Mouse (Mus musculus): ENCODE measurements at regions not wholly inside any gene's neighbourhood (a gene's known extent, or its start where the extent isn't known, plus 50 kb on each side); places are given as distances from the start of the nearest gene placed in this dataset.
A peak's percentile ranks its signal among the peaks of the same experiment; 100 is the strongest.

- DNase-seq (ENCODE audit: low spot score in 2 of 2), result no peak
Observed at GRCm38 (mm10) chr1:154116188-154116710, 84.7 kb upstream of the Zfp648 start.

GRCm38 (mm10) chr1:154117346-154117687 is 83.7 kb upstream of the Zfp648 start:
- peak; percentile 43 to 53 for DNase-seq (ENCODE audit: low spot score in 2 of 2)

- peak; percentile 58 to 67 for DNase-seq (ENCODE audit: low spot score in 2 of 2)
Observed at GRCm38 (mm10) chr1:154117688-154118373, 83.2 kb upstream of the Zfp648 start.

- DNase-seq (ENCODE audit: low spot score in 2 of 2), result peak; percentile 84 to 85
Observed at GRCm38 (mm10) chr1:154118374-154119004, 82.5 kb upstream of the Zfp648 start.

GRCm38 (mm10) chr1:154119611-154120010 is 81.4 kb upstream of the Zfp648 start:
- DNase-seq (ENCODE audit: low spot score in 2 of 2), result no peak

GRCm38 (mm10) chr1:154120693-154121092 is 80.3 kb upstream of the Zfp648 start:
- DNase-seq (ENCODE audit: low spot score in 2 of 2), result peak; percentile 68 to 69

GRCm38 (mm10) chr1:154124981-154125380 is 76.0 kb upstream of the Zfp648 start:
- no peak for DNase-seq (ENCODE audit: low spot score in 2 of 2)

GRCm38 (mm10) chr1:154126487-154126886 is 74.5 kb upstream of the Zfp648 start:
- DNase-seq (ENCODE audit: low spot score in 2 of 2), result no peak

GRCm38 (mm10) chr1:154139488-154139887 is 61.5 kb upstream of the Zfp648 start:
- peak; percentile 50 to 52 for DNase-seq (ENCODE audit: low spot score in 2 of 2)

- no peak for DNase-seq (ENCODE audit: low spot score in 2 of 2)
Observed at GRCm38 (mm10) chr1:154143691-154144090, 57.3 kb upstream of the Zfp648 start.

GRCm38 (mm10) chr1:154147001-154147571 is 53.9 kb upstream of the Zfp648 start:
- DNase-seq (ENCODE audit: low spot score in 2 of 2), result no peak

GRCm38 (mm10) chr1:154148948-154149347 is 52.0 kb upstream of the Zfp648 start:
- no peak for DNase-seq (ENCODE audit: low spot score in 2 of 2)

GRCm38 (mm10) chr1:154149431-154150143 is 51.4 kb upstream of the Zfp648 start:
- DNase-seq (ENCODE audit: low spot score in 2 of 2), result no peak

- DNase-seq (ENCODE audit: low spot score in 2 of 2), result peak; percentile 69 to 76
Observed at GRCm38 (mm10) chr1:154150167-154150851, 50.7 kb upstream of the Zfp648 start.
